Mouse (Mus musculus): ENCODE measurements around the gene Rpl13. TPM values are rescaled to one million over a fixed set of nuclear protein-coding genes. Genes with fewer than 3 reads are reported as not detected.

The Rpl13 gene
- polyA plus RNA-seq, 1 experiment = 960 TPM

DNA sequence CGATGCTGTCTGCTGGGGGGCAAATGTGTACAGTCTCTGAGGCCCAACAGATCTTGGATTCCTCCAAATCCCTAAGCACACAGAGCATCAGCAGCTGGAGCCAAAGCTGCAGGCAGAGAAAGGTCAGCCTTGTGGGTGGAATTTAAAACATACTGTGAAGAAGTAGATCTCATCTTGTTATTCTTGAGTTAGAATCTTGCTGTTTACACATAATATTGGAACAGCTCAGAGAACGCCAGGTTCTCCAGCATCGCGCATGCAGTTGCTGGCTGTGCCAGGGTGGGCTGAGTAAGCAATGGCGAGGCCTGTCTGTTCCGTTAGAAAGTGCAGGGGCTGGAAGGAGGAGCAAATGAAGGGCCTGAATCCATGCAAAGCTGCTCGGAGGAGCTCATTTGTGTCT is 44.2 kb downstream of the Rpl13 start:
- WGBS = 74% methylated on average over 7 of the region's 7 CpGs
- no peak overlapping the region for H3K27ac ChIP-seq (ENCODE audit: insufficient read depth, low read depth, low read length)

GRCm38 (mm10) chr8:123150737-123151171 is 48.6 kb downstream of the Rpl13 start:
- WGBS = 48% methylated on average over 9 of the region's 9 CpGs
- no peaks in the 10 kb centered on the region for H3K27me3 ChIP-seq (replicated peaks; ENCODE audit: control insufficient read depth, insufficient read depth, low read length)
- H3K4me1 ChIP-seq (ENCODE audit: control insufficient read depth, insufficient read depth, low read length) = 0 out of 2 replicates have a peak, but pooled peaks cover 2% of the 10 kb centered on the region
- H3K36me3 ChIP-seq (ENCODE audit: control insufficient read depth, insufficient read depth, low read length) = no peaks in the 10 kb centered on the region
- peak; percentile 43 for DNase-seq
- TF ChIP-seq CTCF (conservative IDR thresholded peaks at IDR 0.05; ENCODE audit: insufficient read depth, insufficient read length, low read depth, low read length) (no peak), POLR2A (IDR thresholded peaks at IDR 0.05; ENCODE audit: low read depth, low read length) (no peak)
- no peak overlapping the region for H3K4me3 ChIP-seq (ENCODE audit: insufficient read depth, low read depth, low read length)
- peak overlapping the region; percentile 62 for H3K27ac ChIP-seq (ENCODE audit: insufficient read depth, low read depth, low read length)

More for the DNA sequence above, 44.2 kb downstream of the Rpl13 start:
- no peak overlapping the region for H3K4me3 ChIP-seq (ENCODE audit: insufficient read depth, low read depth, low read length)
- no peaks in the 10 kb centered on the region for H3K27me3 ChIP-seq (replicated peaks; ENCODE audit: control insufficient read depth, insufficient read depth, low read length)
- H3K4me1 ChIP-seq (ENCODE audit: control insufficient read depth, insufficient read depth, low read length) = no peaks in the 10 kb centered on the region
- DNase-seq = no peak
- H3K36me3 ChIP-seq (ENCODE audit: control insufficient read depth, insufficient read depth, low read length) = no peaks in the 10 kb centered on the region
- no peak for TF ChIP-seq CTCF (conservative IDR thresholded peaks at IDR 0.05; ENCODE audit: insufficient read depth, insufficient read length, low read depth, low read length)
- TF ChIP-seq POLR2A (IDR thresholded peaks at IDR 0.05; ENCODE audit: low read depth, low read length) = no peak

Other genes with a start within 250 kb of the Rpl13 start
- 32.7 and 36.1 TPM in 2 replicates for gene Ankrd11, start 60.1 kb upstream of the Rpl13 start, polyA plus RNA-seq (2012; rRNA removed)
- gene Spg7, start 39.4 kb upstream of the Rpl13 start, polyA plus RNA-seq (2012; rRNA removed) = 137 and 150 TPM in 2 replicates
- 2.5 and 3.4 TPM in 2 replicates for gene Cpne7, start 15.0 kb downstream of the Rpl13 start, polyA plus RNA-seq (2012; rRNA removed)
- gene Sult5a1, start 56.0 kb downstream of the Rpl13 start, polyA plus RNA-seq (2012; rRNA removed) = 10.8 and 11.2 TPM in 2 replicates
- gene Dpep1, start 83.9 kb downstream of the Rpl13 start, polyA plus RNA-seq (2012; rRNA removed) = 360 and 388 TPM in 2 replicates
- gene Chmp1a, start 110.4 kb downstream of the Rpl13 start, polyA plus RNA-seq (2012; rRNA removed) = 99.6 and 112 TPM in 2 replicates
- 3.5 and 4.6 TPM in 2 replicates for gene Spata33, start 110.5 kb downstream of the Rpl13 start, polyA plus RNA-seq (2012; rRNA removed)
- gene Cdk10, start 122.5 kb downstream of the Rpl13 start, polyA plus RNA-seq (2012; rRNA removed) = 53.3 and 53.7 TPM in 2 replicates
- gene Spata2l, start 133.9 kb downstream of the Rpl13 start, polyA plus RNA-seq (2012; rRNA removed) = 14.9 and 16.7 TPM in 2 replicates
- 22.4 and 29.9 TPM in 2 replicates for gene Zfp276, start 151.8 kb downstream of the Rpl13 start, polyA plus RNA-seq (2012; rRNA removed)
- gene Vps9d1, start 152.0 kb downstream of the Rpl13 start, polyA plus RNA-seq (2012; rRNA removed) = 42.7 and 79.9 TPM in 2 replicates
- 15.9 and 19.2 TPM in 2 replicates for gene Fanca, start 216.2 kb downstream of the Rpl13 start, polyA plus RNA-seq (2012; rRNA removed)
- gene Spire2, start 230.4 kb downstream of the Rpl13 start, polyA plus RNA-seq (2012; rRNA removed) = 6.0 and 7.2 TPM in 2 replicates